Mouse (Mus musculus) stomach, embryonic 14.5 days (tissue): ENCODE data around the gene Slc13a5. TPM values are rescaled to one million over a fixed set of nuclear protein-coding genes. Genes with fewer than 3 reads are reported as not detected.

Source experiments
- ATAC-seq: fragments of 200-750 bp; cut with Nextera tagmentation; 2 replicates; pipeline ENCODE4 v1.8.0; 2017; ENCODE audit warnings: low read depth, moderate TSS enrichment; ENCODE audit not compliant: insufficient number of reproducible peaks, insufficient read depth, low FRiP score
- H3K27ac ChIP-seq: fragments of 300-500 bp; sonication (generic); 2 replicates; pipeline ENCODE4 v1.5.1; 2014; ENCODE audit warnings: mild to moderate bottlenecking, low read length, moderate library complexity, mixed read lengths
- H3K27me3 ChIP-seq: fragments of 300-500 bp; sonication (generic); 2 replicates; pipeline ENCODE4 v1.6.1; 2014; ENCODE audit warnings: low read length, control low read depth, mixed read lengths; ENCODE audit not compliant: control insufficient read depth, insufficient read depth
- H3K36me3 ChIP-seq: fragments of 300-500 bp; sonication (generic); 2 replicates; pipeline ENCODE4 v1.6.1; 2014; ENCODE audit warnings: mild to moderate bottlenecking, control low read depth, low read length, moderate library complexity, mixed read lengths; ENCODE audit not compliant: control insufficient read depth, insufficient read depth
- H3K4me1 ChIP-seq: fragments of 300-500 bp; sonication (generic); 2 replicates; pipeline ENCODE4 v1.6.1; 2014; ENCODE audit warnings: low read length, control low read depth, mixed read lengths; ENCODE audit not compliant: control insufficient read depth, insufficient read depth
- H3K4me2 ChIP-seq: fragments of 300-500 bp; sonication (generic); replicated peaks from 2 replicates; pipeline ENCODE4 v1.6.1; 2014; ENCODE audit warnings: low read depth, low read length, control low read depth
- H3K4me3 ChIP-seq: fragments of 300-500 bp; sonication (generic); 2 replicates; pipeline ENCODE4 v1.5.1; 2014; ENCODE audit warnings: low read depth, low read length, control low read depth
- H3K9ac ChIP-seq: fragments of 300-500 bp; sonication (generic); replicated peaks from 2 replicates; pipeline ENCODE4 v1.6.1; 2014; ENCODE audit warnings: low read depth, mild to moderate bottlenecking, control low read depth, low read length, moderate library complexity, mixed read lengths
- H3K9me3 ChIP-seq: fragments of 300-500 bp; sonication (generic); 2 replicates; pipeline ENCODE4 v1.6.1; 2016; ENCODE audit warnings: low read depth, low read length, control low read depth; ENCODE audit not compliant: control insufficient read depth
- WGBS: fragments of 180-500 bp; shearing (Covaris S2); extraction: QIAGEN DNeasy Blood & Tissue Kit; methylation state at CpG from one replicate; pipeline ENCODE4 v1.1.7; 2014; 5-methylcytosine and 5-hydroxymethylcytosine counted together
- polyA plus RNA-seq: library from polyadenylated mRNA; unstranded; fragments of >200 nt; fragmentation: Nextera tagmentation; extraction: Ambion mirVana; gene quantifications from 2 replicates; pipeline ENCODE4 v1.2.1, GENCODE M21; 2014

The Slc13a5 gene
- polyA plus RNA-seq, 1 experiment from 2014 or later: 0.49 TPM

GRCm38 (mm10) chr11:72223414-72223813 is 43.6 kb downstream of the Slc13a5 start:
- Histone ChIP-seq H3K27ac (no peak overlapping the region), H3K4me1 (no peaks in the 10 kb centered on the region), H3K27me3 (no peaks in the 10 kb centered on the region), H3K9ac (no peak overlapping the region), H3K36me3 (no peaks in the 10 kb centered on the region), H3K4me2 (no peak overlapping the region), H3K9me3 (no peaks in the 10 kb centered on the region), H3K4me3 (no peak overlapping the region)
- 73% methylated on average over 4 of the region's 4 CpGs for WGBS
- no peak for ATAC-seq

- WGBS: 16% methylated on average over 6 of the region's 6 CpGs
- Histone ChIP-seq H3K36me3 (no peaks in the 10 kb centered on the region), H3K4me1 (0 out of 2 replicates have a peak, but pooled peaks cover 3% of the 10 kb centered on the region), H3K9me3 (no peaks in the 10 kb centered on the region), H3K9ac (no peak overlapping the region), H3K4me2 (no peak overlapping the region), H3K27ac (no peak overlapping the region), H3K4me3 (no peak overlapping the region), H3K27me3 (no peaks in the 10 kb centered on the region)
- 0 out of 2 replicates have a peak, but pooled peaks have one; percentile 6 for ATAC-seq
Observed at GRCm38 (mm10) chr11:72221278-72221677, 45.7 kb downstream of the Slc13a5 start.

- no peak overlapping the region for H3K4me2 ChIP-seq
- H3K9ac ChIP-seq: no peak overlapping the region
- 0 out of 2 replicates have a peak, but pooled peaks cover 3% of the 10 kb centered on the region for H3K4me1 ChIP-seq
- no peak overlapping the region for H3K27ac ChIP-seq
- 78% methylated on average over 5 of the region's 5 CpGs for WGBS
- no peak overlapping the region for H3K4me3 ChIP-seq
- H3K9me3 ChIP-seq: no peaks in the 10 kb centered on the region
- ATAC-seq: no peak
- 0 out of 2 replicates have a peak, but pooled peaks cover 3% of the 10 kb centered on the region for H3K36me3 ChIP-seq
- H3K27me3 ChIP-seq: no peaks in the 10 kb centered on the region
Observed at GRCm38 (mm10) chr11:72217116-72217515, 49.9 kb downstream of the Slc13a5 start.

GRCm38 (mm10) chr11:72215410-72215797 is 51.6 kb downstream of the Slc13a5 start, which contains the start of gene Med31:
Gene Med31 (minus strand): TSS chr11:72215592.
- peak within 1 kb of the TSS; percentile 89 for H3K4me3 ChIP-seq
- WGBS: 2% methylated on average over 29 of the region's 29 CpGs
- ATAC-seq: peak; percentile 68

GRCm38 (mm10) chr11:72214591-72215409 is 52.2 kb downstream of the Slc13a5 start:
- H3K27ac ChIP-seq: peak overlapping the region; percentile 52; the same call in 1 of the 2 replicates
- peak overlapping the region; percentile 58 for H3K9ac ChIP-seq
- WGBS: under 1% methylated on average over 51 of the region's 51 CpGs
- H3K4me1 ChIP-seq: 0 out of 2 replicates have a peak, but pooled peaks cover 3% of the 10 kb centered on the region
- no peaks in the 10 kb centered on the region for H3K9me3 ChIP-seq
- peak overlapping the region; percentile 89 for H3K4me3 ChIP-seq
- peak; percentile 97 for ATAC-seq
- H3K27me3 ChIP-seq: no peaks in the 10 kb centered on the region
- H3K36me3 ChIP-seq: peaks cover 25% of the 10 kb centered on the region
- H3K4me2 ChIP-seq: peak overlapping the region; percentile 99

More at GRCm38 (mm10) chr11:72215410-72215797, 51.6 kb downstream of the Slc13a5 start, which contains the start of gene Med31:
- Histone ChIP-seq H3K4me2 (peak within 1 kb of the TSS; percentile 99), H3K4me1 (0 out of 2 replicates have a peak, but pooled peaks cover 3% of the 10 kb centered on the region), H3K36me3 (peaks cover 19% of the 10 kb centered on the region), H3K9me3 (no peaks in the 10 kb centered on the region), H3K9ac (peak within 1 kb of the TSS; percentile 58), H3K27me3 (no peaks in the 10 kb centered on the region), H3K27ac (peak within 1 kb of the TSS; percentile 52; the same call in 1 of the 2 replicates)

- Histone ChIP-seq H3K36me3 (peaks cover 25% of the 10 kb centered on the region), H3K4me1 (peaks cover 10% of the 10 kb centered on the region), H3K27ac (peak overlapping the region; percentile 7; the same call in 1 of the 2 replicates), H3K9me3 (no peaks in the 10 kb centered on the region), H3K27me3 (no peaks in the 10 kb centered on the region), H3K4me2 (peak overlapping the region; percentile 91), H3K9ac (peak overlapping the region; percentile 65), H3K4me3 (peak overlapping the region; percentile 84)
- WGBS: 13% methylated on average over 17 of the region's 17 CpGs
- ATAC-seq: no peak
Observed at GRCm38 (mm10) chr11:72207834-72208377, 59.1 kb downstream of the Slc13a5 start.

GRCm38 (mm10) chr11:72207204-72207833 is 59.7 kb downstream of the Slc13a5 start, which contains the start of the genes 4933427D14Rik and Txndc17:
Gene 4933427D14Rik (minus strand): TSS chr11:72207459.
Gene Txndc17 (plus strand): TSS chr11:72207547.
- H3K4me3 ChIP-seq: peak within 1 kb of the TSS; percentile 84
- peak within 1 kb of the TSS; percentile 91 for H3K4me2 ChIP-seq
- no peaks in the 10 kb centered on the region for H3K9me3 ChIP-seq
- H3K4me1 ChIP-seq: peaks cover 10% of the 10 kb centered on the region
- no peaks in the 10 kb centered on the region for H3K27me3 ChIP-seq
- peak; percentile 96 for ATAC-seq
- peak within 1 kb of the TSS; percentile 65 for H3K9ac ChIP-seq
- peak within 1 kb of the TSS; percentile 69; the same call in 1 of the 2 replicates for H3K27ac ChIP-seq
- under 1% methylated on average over 42 of the region's 42 CpGs for WGBS
- H3K36me3 ChIP-seq: peaks cover 25% of the 10 kb centered on the region
